Mouse (Mus musculus) MEL (cell line): ENCODE measurements at regions not wholly inside any gene's neighbourhood (a gene's known extent, or its start where the extent isn't known, plus 50 kb on each side); places are given as distances from the start of the nearest gene placed in this dataset.

Experiments used
- CTCF ChIP-seq, 3 experiments: IDR thresholded peaks in 2 of 3; conservative IDR thresholded peaks in 1 of 3; 2 replicates each; pipeline ENCODE4 v1.5.1; 2011 to 2012; ENCODE audit warnings: low read length in 3 of 3, low read depth in 2 of 3, mild to moderate bottlenecking in 2 of 3, improper control_type of control experiment in 1 of 3, inconsistent platforms in 1 of 3, mixed read lengths in 1 of 3, moderate library complexity in 1 of 3; ENCODE audit not compliant: control insufficient read depth in 1 of 3, insufficient read depth in 1 of 3, poor library complexity in 1 of 3, severe bottlenecking in 1 of 3
- KAT2A ChIP-seq: conservative IDR thresholded peaks from 2 replicates; pipeline ENCODE4 v1.6.1; 2012; ENCODE audit warnings: low read depth, low read length, improper control_type of control experiment, inconsistent platforms
- MAFK ChIP-seq: IDR thresholded peaks from 2 replicates; pipeline ENCODE4 v1.6.1; 2011; ENCODE audit warnings: low read depth, mild to moderate bottlenecking, low read length, improper control_type of control experiment, borderline replicate concordance
- MAX ChIP-seq: IDR thresholded peaks from 2 replicates; pipeline ENCODE4 v1.6.1; 2011; ENCODE audit warnings: low read length, improper control_type of control experiment
- NELFE ChIP-seq: IDR thresholded peaks from 2 replicates; pipeline ENCODE4 v1.6.1; 2011; ENCODE audit warnings: low read depth, low read length, improper control_type of control experiment
- POLR2A ChIP-seq, 2 experiments: IDR thresholded peaks; 2 replicates each; pipeline ENCODE4 v1.6.1; 2011 to 2012; ENCODE audit warnings: low read length in 2 of 2, mild to moderate bottlenecking in 2 of 2, control low read depth in 1 of 2, improper control_type of control experiment in 1 of 2, low read depth in 1 of 2, moderate library complexity in 1 of 2; ENCODE audit not compliant: control insufficient read depth in 1 of 2, insufficient read depth in 1 of 2, poor library complexity in 1 of 2
- POLR2AphosphoS2 ChIP-seq: IDR thresholded peaks from 2 replicates; pipeline ENCODE4 v1.6.1; 2011; ENCODE audit warnings: low read length, improper control_type of control experiment
- TBP ChIP-seq: IDR thresholded peaks from 2 replicates; pipeline ENCODE4 v1.8.0; 2011; ENCODE audit warnings: low read depth, low read length, improper control_type of control experiment
- TCF12 ChIP-seq: IDR thresholded peaks from 2 replicates; pipeline ENCODE4 v1.6.1; 2014; ENCODE audit warnings: low read depth, mild to moderate bottlenecking, inconsistent platforms, low read length, improper control_type of control experiment, moderate library complexity
- USF1 ChIP-seq: IDR thresholded peaks from 2 replicates; pipeline ENCODE4 v1.6.1; 2014; ENCODE audit warnings: low read depth, mild to moderate bottlenecking, inconsistent platforms, low read length, improper control_type of control experiment, moderate library complexity
- ZNF384 ChIP-seq: IDR thresholded peaks from 2 replicates; pipeline ENCODE4 v1.6.1; 2012; ENCODE audit warnings: low read depth, mild to moderate bottlenecking, inconsistent platforms, low read length, improper control_type of control experiment

DNA sequence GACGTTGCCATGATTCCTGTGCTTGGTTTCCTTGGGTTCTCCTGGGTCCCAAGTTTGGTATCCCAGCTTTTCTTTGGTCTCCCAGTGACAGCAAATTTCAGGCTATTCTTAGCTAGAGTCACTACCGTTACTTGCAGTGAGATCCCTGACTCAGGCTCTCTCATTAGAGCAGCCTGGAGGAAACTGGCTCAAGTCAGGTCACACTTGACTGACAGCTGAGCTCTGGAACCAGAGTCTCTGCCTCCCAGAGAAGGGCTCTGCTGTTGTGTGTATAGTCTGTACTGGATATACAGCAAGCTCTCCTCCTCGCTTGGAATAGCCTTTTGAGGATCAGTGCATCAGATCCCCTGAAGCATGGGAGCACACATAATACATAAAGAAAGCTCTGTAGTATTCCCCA lies 100.7 kb upstream of the Eif4g2 start:
- no peak for TF ChIP-seq TCF12
- TF ChIP-seq MAX, result no peak
- no peak for TF ChIP-seq ZNF384
- no peak for TF ChIP-seq CTCF (IDR thresholded peaks at IDR 0.05 in 2 of 3, conservative IDR thresholded peaks at IDR 0.05 in 1 of 3; ENCODE audit: control insufficient read depth in 1 of 3, insufficient read depth in 1 of 3, low read depth in 2 of 3, low read length in 3 of 3, poor library complexity in 1 of 3, severe bottlenecking in 1 of 3)
- no peak for TF ChIP-seq KAT2A
- TF ChIP-seq POLR2A (IDR thresholded peaks at IDR 0.05; ENCODE audit: control insufficient read depth in 1 of 2, insufficient read depth in 1 of 2, low read depth in 1 of 2, low read length in 2 of 2, poor library complexity in 1 of 2), result no peak
- TF ChIP-seq MAFK, result no peak
- no peak for TF ChIP-seq NELFE
- TF ChIP-seq USF1, result no peak
- no peak for TF ChIP-seq TBP
- TF ChIP-seq POLR2AphosphoS2, result no peak
